Mouse (Mus musculus): ENCODE measurements around the gene Gon7.

- TF ChIP-seq CTCF (IDR thresholded peaks at IDR 0.05; ENCODE audit: low read depth) (no peak), EP300 (IDR thresholded peaks at IDR 0.05; ENCODE audit: low read depth) (no peak)
These were observed 15.1 kb upstream of the Gon7 start for GRCm38 (mm10) chr12:102772676-102773075.
